Mouse (Mus musculus) ES-E14 (cell line): ENCODE measurements around the gene Lrrn4cl.

ENCODE experiments used
- CHD2 ChIP-seq: IDR thresholded peaks from 2 replicates; pipeline ENCODE4 v1.6.1; 2014; ENCODE audit warnings: mild to moderate bottlenecking, low read depth, low read length, inconsistent platforms
- HCFC1 ChIP-seq: IDR thresholded peaks from 2 replicates; pipeline ENCODE4 v1.6.1; 2012; ENCODE audit warnings: low read length, inconsistent platforms, borderline replicate concordance; ENCODE audit not compliant: insufficient read depth
- MAFK ChIP-seq: IDR thresholded peaks from 2 replicates; pipeline ENCODE4 v1.6.1; 2014; ENCODE audit warnings: mild to moderate bottlenecking, low read depth, low read length, inconsistent platforms; ENCODE audit not compliant: insufficient read depth
- ZC3H11A ChIP-seq: IDR thresholded peaks from 2 replicates; pipeline ENCODE4 v1.6.1; 2012; ENCODE audit warnings: low read depth, mild to moderate bottlenecking, inconsistent platforms, low read length, borderline replicate concordance
- ZNF384 ChIP-seq: IDR thresholded peaks from 2 replicates; pipeline ENCODE4 v1.6.1; 2012; ENCODE audit warnings: low read depth, low read length, inconsistent platforms

GRCm38 (mm10) chr19:8817001-8817400 lies 33.6 kb upstream of the Lrrn4cl start:
- TF ChIP-seq ZC3H11A: no peak
- no peak for TF ChIP-seq HCFC1
- TF ChIP-seq MAFK: no peak
- TF ChIP-seq ZNF384: no peak
- no peak for TF ChIP-seq CHD2
